9 mouse cellular contexts compared by ENCODE assay signal in the genomic region with DNA sequence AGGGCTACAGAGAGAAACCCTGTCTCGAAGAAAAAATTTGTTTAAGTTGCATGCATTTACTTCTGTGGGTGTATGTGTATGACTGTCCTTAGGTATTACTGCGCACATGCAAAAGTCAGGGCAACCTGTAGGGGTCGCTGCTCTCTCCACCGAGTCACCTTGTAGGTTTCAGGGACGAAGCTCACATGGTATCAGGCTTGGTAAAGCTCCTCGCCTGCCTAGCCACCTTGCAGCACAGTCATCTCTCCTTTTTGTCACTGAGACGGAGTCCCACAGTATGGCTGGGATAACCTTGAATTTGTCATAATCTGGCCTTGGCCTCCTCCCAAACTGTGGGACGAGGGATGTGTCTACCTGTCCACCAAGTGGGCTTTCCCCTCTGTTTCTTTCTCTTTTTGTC. TPM values are rescaled to one million over a fixed set of nuclear protein-coding genes. Genes with fewer than 3 reads are reported as not detected.
A peak's percentile ranks its signal among the peaks of the same experiment; 100 is the strongest.
DNase-seq lines count a peak whose midpoint lies in the region; ATAC-seq and TF ChIP-seq lines count a peak whose summit lies in the region.
"Had no signal": no experiment of that assay in that cellular context is flagged by ENCODE, and none has a peak within 500 bp of the region (broad histone marks: within the 10 kb centered on the region; RNA-seq: fewer than 3 reads in every experiment).

No protein-coding gene starts in this region.

- DNase-seq in kidney, postnatal 25 days, result peak; percentile 38 to 43
- peak; percentile 65 for DNase-seq in ES-CJ7 (ENCODE audit: low read depth, low spot score)
- no peak for DNase-seq in layer of hippocampus, postnatal 25 days (ENCODE audit: extremely low spot score in 1 of 2, low spot score in 1 of 2)
- no peak for DNase-seq in MN1 (ENCODE audit: low spot score)
- no peak for DNase-seq in urinary bladder, postnatal 36 days (ENCODE audit: low spot score in 2 of 2)

- no peak overlapping the region for H3K4me2 ChIP-seq in kidney, embryonic 15.5 days

- peaks cover 15% of the 10 kb centered on the region for H3K4me1 ChIP-seq in kidney, embryonic 15.5 days
- H3K4me1 ChIP-seq in bone marrow macrophage, adult 2 months (ENCODE audit: control insufficient read depth, insufficient read depth, low read length), result peaks cover 11% of the 10 kb centered on the region
- H3K4me1 ChIP-seq: megakaryocyte, embryonic 14.5 days had no signal

- 69% methylated on average over 8 of the region's 8 CpGs for WGBS in kidney, embryonic 15.5 days

- TF ChIP-seq POLR2A in bone marrow macrophage, adult 2 months (IDR thresholded peaks at IDR 0.05; ENCODE audit: borderline replicate concordance, low read depth, low read length), result no peak

- H3K36me3 ChIP-seq in kidney, embryonic 15.5 days, result no peaks in the 10 kb centered on the region

- H3K9me3 ChIP-seq in kidney, embryonic 15.5 days (replicated peaks), result no peaks in the 10 kb centered on the region
- H3K9me3 ChIP-seq: megakaryocyte, embryonic 14.5 days had no signal

- peak; percentile 61 for TF ChIP-seq CTCF in bone marrow macrophage, adult 2 months (IDR thresholded peaks at IDR 0.05; ENCODE audit: low read depth, low read length)

- no peak overlapping the region for H3K27ac ChIP-seq in kidney, embryonic 15.5 days
- H3K27ac ChIP-seq in bone marrow macrophage, adult 2 months (ENCODE audit: insufficient read depth, low read depth, low read length), result no peak overlapping the region

- H3K4me3 ChIP-seq in kidney, embryonic 15.5 days (replicated peaks), result no peak overlapping the region
- H3K4me3 ChIP-seq in bone marrow macrophage, adult 2 months (ENCODE audit: insufficient read depth, low read length), result no peak overlapping the region
- H3K4me3 ChIP-seq: megakaryocyte, embryonic 14.5 days had no signal

- no peak for ATAC-seq in kidney, embryonic 15.5 days (replicated peaks; ENCODE audit: low FRiP score)
- ATAC-seq in megakaryocyte progenitor cell, adult 5-6 weeks (replicated peaks; ENCODE audit: poor library complexity), result peak; percentile 83

- H3K9ac ChIP-seq in kidney, embryonic 15.5 days, result no peak overlapping the region

- no peaks in the 10 kb centered on the region for H3K27me3 ChIP-seq in kidney, embryonic 15.5 days

RNA-seq across cellular contexts. Expression of a gene that starts 27.0 kb away (rescaled TPM):
- polyA plus RNA-seq in kidney, embryonic 15.5 days (2015; fragmentation: Nextera tagmentation; extraction: Ambion mirVana), result 21.6 and 28.1 TPM in 2 replicates
- 57.3 and 64.5 TPM in 2 replicates for polyA plus RNA-seq in bone marrow macrophage, adult 2 months (2012; ENCODE audit: insufficient read depth, insufficient read length, missing spikeins)
- 27.3 and 30.2 TPM in 2 replicates for total RNA-seq in megakaryocyte progenitor cell, adult 5-6 weeks (2015)
- total RNA-seq in megakaryocyte progenitor cell, adult 5-6 weeks (2017), result 10.9 and 14.5 TPM in 2 replicates
- 100 to 1,000 TPM; 131 to 158 TPM for total RNA-seq in layer of hippocampus, postnatal 25 days (2021)

RNA-seq across cellular contexts. Expression of a gene that starts 50.8 kb away (rescaled TPM):
- polyA plus RNA-seq in kidney, embryonic 15.5 days (2015; fragmentation: Nextera tagmentation; extraction: Ambion mirVana), result 16.7 and 17.8 TPM in 2 replicates
- 9.0 and 12.5 TPM in 2 replicates for polyA plus RNA-seq in bone marrow macrophage, adult 2 months (2012; ENCODE audit: insufficient read depth, insufficient read length, missing spikeins)
- total RNA-seq in megakaryocyte progenitor cell, adult 5-6 weeks (2015), result 1.9 and 2.2 TPM in 2 replicates
- 2.4 and 2.6 TPM in 2 replicates for total RNA-seq in megakaryocyte progenitor cell, adult 5-6 weeks (2017)
- total RNA-seq in layer of hippocampus, postnatal 25 days (2021), result 10 to 100 TPM; 37.4 to 40.0 TPM

Comparison
In these comparisons a context has a peak if more than half of its experiments do, and no peak if none do; other contexts are left out.
1. DNase-seq: peak in kidney, postnatal 25 days (2 of 2) and ES-CJ7 (single experiment); none in layer of hippocampus, postnatal 25 days (0 of 2), MN1 (single experiment) and urinary bladder, postnatal 36 days (0 of 2).
2. RNA of a gene that starts 27.0 kb away (total RNA-seq): 131 to 158 TPM in layer of hippocampus, postnatal 25 days; 10.9 to 30.2 TPM in megakaryocyte progenitor cell, adult 5-6 weeks; every median in the first group is over 4 times any median in the second.
3. RNA of a gene that starts 50.8 kb away (total RNA-seq): 37.4 to 40.0 TPM in layer of hippocampus, postnatal 25 days; 1.9 to 2.6 TPM in megakaryocyte progenitor cell, adult 5-6 weeks; every median in the first group is over 10 times any median in the second.